Mouse (Mus musculus): ENCODE results near the gene Evi2b.

The Evi2b gene

GRCm38 (mm10) chr11:79523560-79524309, at the start of gene Evi2b:
TSS of gene Evi2b (minus strand) at chr11:79523762.
- DNase-seq (ENCODE audit: low read depth, low spot score), result peak; percentile 62

- DNase-seq (ENCODE audit: low read depth, low spot score), result no peak
These were observed 46.8 kb upstream of the Evi2b start for GRCm38 (mm10) chr11:79570319-79570718.

- no peak for DNase-seq (ENCODE audit: low read depth, low spot score)
These were observed 44.8 kb upstream of the Evi2b start for GRCm38 (mm10) chr11:79568197-79568911.

- no peak for DNase-seq (ENCODE audit: low read depth, low spot score)
These were observed 43.4 kb upstream of the Evi2b start for GRCm38 (mm10) chr11:79566947-79567346.

GRCm38 (mm10) chr11:79563493-79563892, 39.9 kb upstream of the Evi2b start:
- DNase-seq (ENCODE audit: low read depth, low spot score), result no peak

GRCm38 (mm10) chr11:79560536-79560935, 37.0 kb upstream of the Evi2b start:
- no peak for DNase-seq (ENCODE audit: low read depth, low spot score)

- DNase-seq (ENCODE audit: low read depth, low spot score), result peak; percentile 52
These were observed 29.1 kb upstream of the Evi2b start for GRCm38 (mm10) chr11:79552622-79553021.

GRCm38 (mm10) chr11:79536293-79536692, 12.7 kb upstream of the Evi2b start:
- DNase-seq (ENCODE audit: low read depth, low spot score), result no peak

- no peak for DNase-seq (ENCODE audit: low read depth, low spot score)
These were observed 12.0 kb upstream of the Evi2b start for GRCm38 (mm10) chr11:79535554-79535953.

GRCm38 (mm10) chr11:79533950-79534690, 10.6 kb upstream of the Evi2b start:
- DNase-seq (ENCODE audit: low read depth, low spot score), result no peak

GRCm38 (mm10) chr11:79533311-79533710, 9.7 kb upstream of the Evi2b start:
- DNase-seq (ENCODE audit: low read depth, low spot score), result no peak

GRCm38 (mm10) chr11:79531485-79531884, 7.9 kb upstream of the Evi2b start:
- no peak for DNase-seq (ENCODE audit: low read depth, low spot score)

- DNase-seq (ENCODE audit: low read depth, low spot score), result no peak
These were observed 7.2 kb upstream of the Evi2b start for GRCm38 (mm10) chr11:79530774-79531173.

GRCm38 (mm10) chr11:79530333-79530761, 6.8 kb upstream of the Evi2b start, which contains the start of the genes Evi2 and Evi2a:
TSS of gene Evi2 (minus strand) at chr11:79530589.
TSS of gene Evi2a (minus strand) at chr11:79530609.
- DNase-seq (ENCODE audit: low read depth, low spot score), result peak; percentile 89

GRCm38 (mm10) chr11:79529736-79530135, 6.2 kb upstream of the Evi2b start:
- peak; percentile 49 for DNase-seq (ENCODE audit: low read depth, low spot score)

- peak; percentile 43 for DNase-seq (ENCODE audit: low read depth, low spot score)
These were observed 5.7 kb upstream of the Evi2b start for GRCm38 (mm10) chr11:79529226-79529625.

- peak; percentile 51 for DNase-seq (ENCODE audit: low read depth, low spot score)
These were observed 5.0 kb upstream of the Evi2b start for GRCm38 (mm10) chr11:79528601-79529000.

- DNase-seq (ENCODE audit: low read depth, low spot score), result peak; percentile 55
These were observed 4.3 kb upstream of the Evi2b start for GRCm38 (mm10) chr11:79527739-79528384.

GRCm38 (mm10) chr11:79527015-79527738, 3.6 kb upstream of the Evi2b start:
- peak; percentile 36 for DNase-seq (ENCODE audit: low read depth, low spot score)

- DNase-seq (ENCODE audit: low read depth, low spot score), result no peak
These were observed 3.0 kb upstream of the Evi2b start for GRCm38 (mm10) chr11:79526549-79526948.

- DNase-seq (ENCODE audit: low read depth, low spot score), result peak; percentile 59
These were observed 681 bp upstream of the Evi2b start for GRCm38 (mm10) chr11:79524310-79524575.

Data from CD4-positive helper T cell, adult 2 months (primary cell).